Mouse (Mus musculus): ENCODE measurements around the gene Eps8l2.

DNA sequence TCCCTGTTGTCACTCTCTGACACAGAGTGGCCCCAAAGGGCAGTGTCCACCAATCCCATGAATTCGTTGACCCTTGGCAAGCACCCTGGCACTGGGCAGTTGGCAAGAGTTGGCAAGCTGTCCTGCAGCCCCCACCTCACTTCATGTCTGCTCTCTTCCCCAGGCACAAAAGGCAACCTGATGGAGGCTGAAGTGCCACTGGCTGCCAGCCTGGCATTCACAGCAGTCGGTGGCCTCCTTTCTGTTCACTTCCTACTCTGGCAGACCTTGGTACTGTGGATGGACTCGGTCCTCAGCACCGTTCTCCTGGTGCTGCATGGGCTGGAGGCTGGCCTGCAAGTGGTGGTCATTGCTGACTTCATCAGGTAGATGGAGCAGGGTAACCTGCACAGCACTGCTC is 3.0 kb upstream of the Eps8l2 start:
- TF ChIP-seq EP300 (IDR thresholded peaks at IDR 0.05; ENCODE audit: low read depth) (no peak), CTCF (IDR thresholded peaks at IDR 0.05; ENCODE audit: low read depth) (no peak)
